8 mouse cellular contexts compared by ENCODE assay signal in genomic region chr9:41766533-41766920, GRCm38 (mm10).
DNase-seq lines count a peak whose midpoint lies in the region; ATAC-seq lines count a peak whose summit lies in the region.

No protein-coding gene starts in this region.

- no peak overlapping the region for H3K4me3 ChIP-seq in stomach, embryonic 16.5 days (replicated peaks; ENCODE audit: low read length)

- H3K9me3 ChIP-seq in stomach, embryonic 16.5 days (replicated peaks; ENCODE audit: control insufficient read depth, low read length), result no peaks in the 10 kb centered on the region

- H3K36me3 ChIP-seq in stomach, embryonic 16.5 days (ENCODE audit: control insufficient read depth, insufficient read depth, low read length), result no peaks in the 10 kb centered on the region

- no peaks in the 10 kb centered on the region for H3K27me3 ChIP-seq in stomach, embryonic 16.5 days (ENCODE audit: control insufficient read depth, insufficient read depth, low read length)

- no peak overlapping the region for H3K4me2 ChIP-seq in stomach, embryonic 16.5 days (ENCODE audit: low read depth, low read length)

- H3K4me1 ChIP-seq in stomach, embryonic 16.5 days (ENCODE audit: control insufficient read depth, insufficient read depth, low read length), result no peaks in the 10 kb centered on the region

- H3K9ac ChIP-seq in stomach, embryonic 16.5 days (ENCODE audit: low read length), result no peak overlapping the region

- peak; percentile 92 for DNase-seq in NIH3T3 (ENCODE audit: low read depth)
- peak; percentile 12 to 19 for DNase-seq in cerebellum, adult 18-20 months
- peak; percentile 96 for DNase-seq in forelimb bud, embryonic 11.5 days (ENCODE audit: low read depth, low spot score)
- peak; percentile 80 to 83 for DNase-seq in heart, postnatal 14 days
- peak; percentile 54 for DNase-seq in layer of hippocampus, adult 9-11 months
- peak; percentile 88 for DNase-seq in mesoderm, embryonic 11.5 days (ENCODE audit: low read depth, low spot score)
- no peak for DNase-seq in spleen, postnatal 14 days (ENCODE audit: low spot score in 2 of 2)

- intact Hi-C loops in heart, postnatal 14 days (cut with DNase I), result no loop called here

- WGBS in stomach, embryonic 16.5 days, result 10% methylated on average over 4 of the region's 4 CpGs

- ATAC-seq in stomach, embryonic 16.5 days (ENCODE audit: insufficient read depth, low FRiP score), result peak; percentile 89

- peak overlapping the region; percentile 31 for H3K27ac ChIP-seq in stomach, embryonic 16.5 days (ENCODE audit: low read length)

Comparison
In these comparisons a context has a peak if more than half of its experiments do, and no peak if none do; other contexts are left out.
1. DNase-seq: peak in NIH3T3 (single experiment), cerebellum, adult 18-20 months (2 of 2), forelimb bud, embryonic 11.5 days (single experiment), heart, postnatal 14 days (2 of 2), layer of hippocampus, adult 9-11 months (single experiment) and mesoderm, embryonic 11.5 days (single experiment); none in spleen, postnatal 14 days (0 of 2).